Mouse (Mus musculus) liver, adult 2 months (tissue): ENCODE measurements at regions not wholly inside any gene's neighbourhood (a gene's known extent, or its start where the extent isn't known, plus 50 kb on each side); places are given as distances from the start of the nearest gene placed in this dataset.

Experiments
- CTCF ChIP-seq: fragments of 200-500 bp; IDR thresholded peaks from 2 replicates; pipeline ENCODE4 v1.5.1; 2011; ENCODE audit warnings: low read depth, low read length, control low read depth
- POLR2A ChIP-seq: fragments of 200-500 bp; IDR thresholded peaks from 2 replicates; pipeline ENCODE4 v1.6.1; 2011; ENCODE audit warnings: low read length, control low read depth; ENCODE audit not compliant: insufficient read depth; ENCODE audit errors: extremely low read depth

GRCm38 (mm10) chr2:73041475-73041874 lies 55.0 kb upstream of the Gm11084 start:
- TF ChIP-seq CTCF (no peak), POLR2A (no peak)
